Mouse (Mus musculus): Measurements from ENCODE around the gene Plppr3. TPM values are rescaled to one million over a fixed set of nuclear protein-coding genes. Genes with fewer than 3 reads are reported as not detected.

Plppr3 gene
- total RNA-seq, 1 experiment: 3.7 TPM

DNA sequence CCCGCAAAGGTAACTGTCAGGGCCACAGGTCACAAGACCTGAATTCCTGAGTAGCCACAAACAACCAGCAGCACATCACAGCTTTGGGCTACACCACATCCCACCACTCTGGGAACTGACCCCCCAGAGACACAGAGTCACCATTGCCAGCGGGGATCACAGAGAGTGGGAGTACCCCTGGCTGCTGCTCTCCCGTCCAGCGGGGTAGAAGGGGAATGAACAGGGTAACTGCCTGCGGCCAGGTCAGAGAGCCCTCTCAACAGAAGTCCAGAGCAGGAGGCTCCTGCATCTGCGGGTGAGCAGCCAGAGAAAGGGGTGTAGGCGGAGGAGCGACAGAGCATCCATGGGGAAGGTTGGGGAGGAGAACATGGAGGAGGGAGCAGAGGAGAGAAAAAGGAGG lies 41.6 kb upstream of the Plppr3 start:
- no peak for DNase-seq (ENCODE audit: low read depth, low spot score)
- Histone ChIP-seq H3K27ac (ENCODE audit: insufficient read depth, low read depth, low read length, poor library complexity, severe bottlenecking) (no peak overlapping the region), H3K4me3 (ENCODE audit: insufficient read depth in 1 of 2, low read depth in 1 of 2, low read length in 2 of 2, poor library complexity in 1 of 2, severe bottlenecking in 1 of 2) (peak overlapping the region; percentile 72), H3K4me1 (ENCODE audit: control insufficient read depth in 2 of 2, insufficient read depth in 2 of 2, low read length in 2 of 2, poor library complexity in 1 of 2) (peaks cover 3 to 25% of the 10 kb centered on the region in 2 experiments; a peak in 2 of 4 replicates), H3K36me3 (ENCODE audit: control insufficient read depth, insufficient read depth, low read length, poor library complexity, severe bottlenecking) (no peaks in the 10 kb centered on the region; the same call in 1 of the 2 replicates), H3K9ac (ENCODE audit: insufficient read depth, low read depth, low read length, poor library complexity, severe bottlenecking) (peak overlapping the region; percentile 83), H3K9me3 (ENCODE audit: control insufficient read depth, insufficient read depth, low read depth, low read length) (no peaks in the 10 kb centered on the region)
- in situ Hi-C loops (cut with MboI; ENCODE audit: low sequenced_read_pairs in 2 of 2, unreplicated experiment in 2 of 2): no loop called here
- TF ChIP-seq ZNF384 (IDR thresholded peaks at IDR 0.05; ENCODE audit: low read depth, low read length): no peak
- TF ChIP-seq CHD2 (IDR thresholded peaks at IDR 0.05; ENCODE audit: low read depth, low read length): no peak
- TF ChIP-seq HCFC1 (IDR thresholded peaks at IDR 0.05; ENCODE audit: borderline replicate concordance, insufficient read depth, low read length): no peak
- TF ChIP-seq ZC3H11A (IDR thresholded peaks at IDR 0.05; ENCODE audit: borderline replicate concordance, low read depth, low read length): no peak
- TF ChIP-seq MAFK (IDR thresholded peaks at IDR 0.05; ENCODE audit: insufficient read depth, low read depth, low read length): no peak

DNA sequence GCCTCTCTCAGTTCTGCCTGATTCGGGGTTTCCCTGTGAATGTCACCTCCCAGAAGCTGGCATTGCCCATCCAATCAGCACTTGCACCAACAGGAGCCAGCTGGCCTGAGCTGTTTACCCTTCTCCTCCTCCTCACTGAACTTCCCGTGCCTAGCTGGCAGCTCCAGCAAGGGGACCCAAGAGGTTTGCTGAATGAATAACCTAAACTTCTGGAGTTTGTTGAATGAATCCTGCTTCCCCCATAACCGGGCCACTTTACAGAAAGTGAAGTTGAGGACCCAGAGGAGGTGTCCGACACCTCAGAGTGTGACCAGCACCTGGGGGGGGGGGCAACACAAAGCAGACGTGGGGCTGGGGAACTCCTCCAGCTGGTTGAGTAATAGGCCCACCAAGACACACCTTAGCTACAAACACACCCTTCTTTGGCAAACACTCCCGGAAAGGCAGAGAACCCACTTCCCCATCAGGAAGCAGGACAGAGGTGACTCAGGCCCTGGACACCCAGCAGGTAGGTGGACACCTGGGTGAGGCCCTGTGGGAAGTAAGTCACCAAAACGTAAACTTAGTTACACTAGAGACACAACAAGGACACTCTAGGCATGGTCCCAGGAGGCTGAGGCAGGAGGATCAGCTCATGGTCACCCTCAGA lies 40.6 kb upstream of the Plppr3 start:
- Histone ChIP-seq H3K4me3 (ENCODE audit: insufficient read depth in 1 of 2, low read depth in 1 of 2, low read length in 2 of 2, poor library complexity in 1 of 2, severe bottlenecking in 1 of 2) (no peak overlapping the region), H3K4me1 (ENCODE audit: control insufficient read depth in 2 of 2, insufficient read depth in 2 of 2, low read length in 2 of 2, poor library complexity in 1 of 2) (peaks cover 0 to 15% of the 10 kb centered on the region in 2 experiments; a peak in 2 of 4 replicates), H3K36me3 (ENCODE audit: control insufficient read depth, insufficient read depth, low read length, poor library complexity, severe bottlenecking) (no peaks in the 10 kb centered on the region; the same call in 1 of the 2 replicates), H3K9ac (ENCODE audit: insufficient read depth, low read depth, low read length, poor library complexity, severe bottlenecking) (no peak overlapping the region), H3K9me3 (ENCODE audit: control insufficient read depth, insufficient read depth, low read depth, low read length) (no peaks in the 10 kb centered on the region), H3K27ac (ENCODE audit: insufficient read depth, low read depth, low read length, poor library complexity, severe bottlenecking) (no peak overlapping the region)
- no peak for DNase-seq (ENCODE audit: low read depth, low spot score)
- TF ChIP-seq MAFK (IDR thresholded peaks at IDR 0.05; ENCODE audit: insufficient read depth, low read depth, low read length) (no peak), ZNF384 (IDR thresholded peaks at IDR 0.05; ENCODE audit: low read depth, low read length) (no peak), HCFC1 (IDR thresholded peaks at IDR 0.05; ENCODE audit: borderline replicate concordance, insufficient read depth, low read length) (no peak), CHD2 (IDR thresholded peaks at IDR 0.05; ENCODE audit: low read depth, low read length) (no peak), ZC3H11A (IDR thresholded peaks at IDR 0.05; ENCODE audit: borderline replicate concordance, low read depth, low read length) (no peak)
- in situ Hi-C loops (cut with MboI; ENCODE audit: low sequenced_read_pairs in 2 of 2, unreplicated experiment in 2 of 2): no loop called here

DNA sequence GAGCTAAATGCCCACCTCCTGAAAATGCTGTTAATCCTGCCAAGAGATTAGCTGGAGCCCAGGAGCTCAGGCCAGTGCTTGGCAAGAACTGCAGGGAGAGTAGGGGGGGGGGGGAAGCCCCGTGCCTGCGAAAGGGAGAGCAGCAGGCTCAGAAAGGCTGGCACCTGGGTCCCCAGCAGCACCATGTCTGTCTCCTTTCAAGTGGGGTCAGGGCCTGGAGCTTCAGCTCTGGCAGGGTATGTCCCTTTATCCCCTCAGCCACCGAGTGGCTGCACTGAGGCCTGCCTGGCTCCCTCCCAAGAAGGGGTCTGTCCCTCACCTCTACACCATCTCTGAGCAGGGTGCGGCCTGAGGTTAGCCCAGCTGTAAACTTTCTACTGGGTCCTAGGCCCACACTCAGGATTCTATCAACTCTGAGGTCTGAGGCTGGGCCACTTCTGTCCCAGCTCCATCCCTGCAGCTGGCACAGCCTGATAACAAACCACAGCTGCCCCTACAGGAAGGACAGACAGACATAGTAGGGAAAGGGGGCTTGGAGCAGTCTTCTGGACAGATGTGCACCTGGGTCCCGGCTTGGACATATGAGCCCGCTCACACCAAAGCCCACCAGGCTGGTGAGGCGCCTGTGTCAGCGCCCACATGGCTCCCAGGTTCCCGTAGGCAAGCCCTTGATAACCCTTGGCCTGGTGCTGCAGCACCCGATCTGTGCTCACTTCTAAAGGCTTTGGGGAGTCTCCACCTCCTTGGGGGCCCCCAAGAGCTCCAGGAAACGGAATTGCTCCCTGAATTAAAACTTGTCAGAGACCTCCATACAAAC lies 39.9 kb upstream of the Plppr3 start:
- no peak for DNase-seq (ENCODE audit: low read depth, low spot score)
- TF ChIP-seq ZNF384 (IDR thresholded peaks at IDR 0.05; ENCODE audit: low read depth, low read length) (no peak), CHD2 (IDR thresholded peaks at IDR 0.05; ENCODE audit: low read depth, low read length) (no peak), ZC3H11A (IDR thresholded peaks at IDR 0.05; ENCODE audit: borderline replicate concordance, low read depth, low read length) (no peak), MAFK (IDR thresholded peaks at IDR 0.05; ENCODE audit: insufficient read depth, low read depth, low read length) (no peak), HCFC1 (IDR thresholded peaks at IDR 0.05; ENCODE audit: borderline replicate concordance, insufficient read depth, low read length) (no peak)
- Histone ChIP-seq H3K4me3 (ENCODE audit: insufficient read depth in 1 of 2, low read depth in 1 of 2, low read length in 2 of 2, poor library complexity in 1 of 2, severe bottlenecking in 1 of 2) (no peak overlapping the region), H3K9me3 (ENCODE audit: control insufficient read depth, insufficient read depth, low read depth, low read length) (no peaks in the 10 kb centered on the region), H3K27ac (ENCODE audit: insufficient read depth, low read depth, low read length, poor library complexity, severe bottlenecking) (no peak overlapping the region), H3K4me1 (ENCODE audit: control insufficient read depth in 2 of 2, insufficient read depth in 2 of 2, low read length in 2 of 2, poor library complexity in 1 of 2) (peaks cover 0 to 12% of the 10 kb centered on the region in 2 experiments; a peak in 2 of 4 replicates), H3K36me3 (ENCODE audit: control insufficient read depth, insufficient read depth, low read length, poor library complexity, severe bottlenecking) (no peaks in the 10 kb centered on the region; the same call in 1 of the 2 replicates), H3K9ac (ENCODE audit: insufficient read depth, low read depth, low read length, poor library complexity, severe bottlenecking) (no peak overlapping the region)
- in situ Hi-C loops (cut with MboI; ENCODE audit: low sequenced_read_pairs in 2 of 2, unreplicated experiment in 2 of 2): no loop called here

DNA sequence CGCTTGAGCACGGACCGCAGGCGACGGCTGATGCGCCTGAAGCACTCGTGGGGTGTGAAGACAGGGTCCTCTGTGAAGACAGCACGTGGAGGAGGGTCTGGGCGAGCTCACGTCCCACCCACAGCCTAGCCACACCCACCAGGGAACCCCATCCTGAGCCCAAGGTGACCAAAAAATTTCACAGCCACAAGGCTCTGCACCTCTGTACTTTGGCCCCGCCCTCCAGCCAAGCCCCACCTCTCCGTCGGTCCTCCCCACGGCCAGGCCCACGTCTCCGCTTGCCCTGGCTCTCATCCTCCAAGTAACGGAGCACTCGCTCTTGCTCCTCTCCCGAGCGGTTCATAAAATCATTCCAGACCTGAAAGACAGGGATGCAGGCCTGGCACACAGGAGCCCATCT lies 38.0 kb upstream of the Plppr3 start:
- H3K4me1 ChIP-seq (ENCODE audit: control insufficient read depth in 2 of 2, insufficient read depth in 2 of 2, low read length in 2 of 2, poor library complexity in 1 of 2): peaks cover 0 to 10% of the 10 kb centered on the region in 2 experiments; a peak in 1 of 4 replicates
- TF ChIP-seq HCFC1 (IDR thresholded peaks at IDR 0.05; ENCODE audit: borderline replicate concordance, insufficient read depth, low read length): no peak
- no peak for TF ChIP-seq ZC3H11A (IDR thresholded peaks at IDR 0.05; ENCODE audit: borderline replicate concordance, low read depth, low read length)
- TF ChIP-seq ZNF384 (IDR thresholded peaks at IDR 0.05; ENCODE audit: low read depth, low read length): no peak
- no peak for TF ChIP-seq MAFK (IDR thresholded peaks at IDR 0.05; ENCODE audit: insufficient read depth, low read depth, low read length)
- no peak for TF ChIP-seq CHD2 (IDR thresholded peaks at IDR 0.05; ENCODE audit: low read depth, low read length)
- no peak for DNase-seq (ENCODE audit: low read depth, low spot score)
- H3K27ac ChIP-seq (ENCODE audit: insufficient read depth, low read depth, low read length, poor library complexity, severe bottlenecking): no peak overlapping the region
- H3K9me3 ChIP-seq (ENCODE audit: control insufficient read depth, insufficient read depth, low read depth, low read length): no peaks in the 10 kb centered on the region
- no peak overlapping the region for H3K9ac ChIP-seq (ENCODE audit: insufficient read depth, low read depth, low read length, poor library complexity, severe bottlenecking)
- no peak overlapping the region for H3K4me3 ChIP-seq (ENCODE audit: insufficient read depth in 1 of 2, low read depth in 1 of 2, low read length in 2 of 2, poor library complexity in 1 of 2, severe bottlenecking in 1 of 2)
- no peaks in the 10 kb centered on the region; the same call in 1 of the 2 replicates for H3K36me3 ChIP-seq (ENCODE audit: control insufficient read depth, insufficient read depth, low read length, poor library complexity, severe bottlenecking)
- in situ Hi-C loops (cut with MboI; ENCODE audit: low sequenced_read_pairs in 2 of 2, unreplicated experiment in 2 of 2): no loop called here
